Mouse (Mus musculus): ENCODE results near the gene Ifng. TPM values are rescaled to one million over a fixed set of nuclear protein-coding genes. Genes with fewer than 3 reads are reported as not detected.

Gene Ifng
- 8.5 TPM for polyA plus RNA-seq (2017; shearing (Covaris generic))

GRCm38 (mm10) chr10:118440742-118441240 lies at the start of gene Ifng:
Ifng (plus strand) TSS chr10:118441046.

Other genes starting within 250 kb of the Ifng start
- not detected for gene Il22, start 236.1 kb upstream of the Ifng start, polyA plus RNA-seq (2017; shearing (Covaris generic))
- gene Gm32717, start 200.3 kb upstream of the Ifng start, polyA plus RNA-seq (2017; shearing (Covaris generic)), result 0.12 TPM
- gene Gm32802, start 182.4 kb upstream of the Ifng start, polyA plus RNA-seq (2017; shearing (Covaris generic)), result 0.12 TPM
- gene Iltifb, start 146.0 kb upstream of the Ifng start, polyA plus RNA-seq (2017; shearing (Covaris generic)), result not detected
- gene Gm9040, start 114.1 kb upstream of the Ifng start, polyA plus RNA-seq (2017; shearing (Covaris generic)), result not detected
- not detected for gene Gm9044, start 108.6 kb upstream of the Ifng start, polyA plus RNA-seq (2017; shearing (Covaris generic))
- gene Gm9045, start 103.2 kb upstream of the Ifng start, polyA plus RNA-seq (2017; shearing (Covaris generic)), result not detected
- gene Gm9046, start 97.8 kb upstream of the Ifng start, polyA plus RNA-seq (2017; shearing (Covaris generic)), result not detected
- not detected for gene Gm9048, start 92.4 kb upstream of the Ifng start, polyA plus RNA-seq (2017; shearing (Covaris generic))
- gene Gm9049, start 86.9 kb upstream of the Ifng start, polyA plus RNA-seq (2017; shearing (Covaris generic)), result not detected

Data from CD4-positive, CD25-positive, alpha-beta regulatory T cell, adult 9 weeks (primary cell).